Mouse (Mus musculus) subcutaneous adipose tissue, adult 2 months (tissue): ENCODE data around the gene Ppp3r1. TPM values are rescaled to one million over a fixed set of nuclear protein-coding genes. Genes with fewer than 3 reads are reported as not detected.

Experiments used
- polyA plus RNA-seq: library from polyadenylated mRNA; depleted of rRNA; stranded (reverse); fragments of >200 nt; gene quantifications from 2 replicates; pipeline ENCODE4 v1.2.3, GENCODE M21; 2012; ENCODE audit warnings: low replicate concordance; rRNA removed

The Ppp3r1 gene
- polyA plus RNA-seq, result 28.6 and 33.1 TPM in 2 replicates

DNA sequence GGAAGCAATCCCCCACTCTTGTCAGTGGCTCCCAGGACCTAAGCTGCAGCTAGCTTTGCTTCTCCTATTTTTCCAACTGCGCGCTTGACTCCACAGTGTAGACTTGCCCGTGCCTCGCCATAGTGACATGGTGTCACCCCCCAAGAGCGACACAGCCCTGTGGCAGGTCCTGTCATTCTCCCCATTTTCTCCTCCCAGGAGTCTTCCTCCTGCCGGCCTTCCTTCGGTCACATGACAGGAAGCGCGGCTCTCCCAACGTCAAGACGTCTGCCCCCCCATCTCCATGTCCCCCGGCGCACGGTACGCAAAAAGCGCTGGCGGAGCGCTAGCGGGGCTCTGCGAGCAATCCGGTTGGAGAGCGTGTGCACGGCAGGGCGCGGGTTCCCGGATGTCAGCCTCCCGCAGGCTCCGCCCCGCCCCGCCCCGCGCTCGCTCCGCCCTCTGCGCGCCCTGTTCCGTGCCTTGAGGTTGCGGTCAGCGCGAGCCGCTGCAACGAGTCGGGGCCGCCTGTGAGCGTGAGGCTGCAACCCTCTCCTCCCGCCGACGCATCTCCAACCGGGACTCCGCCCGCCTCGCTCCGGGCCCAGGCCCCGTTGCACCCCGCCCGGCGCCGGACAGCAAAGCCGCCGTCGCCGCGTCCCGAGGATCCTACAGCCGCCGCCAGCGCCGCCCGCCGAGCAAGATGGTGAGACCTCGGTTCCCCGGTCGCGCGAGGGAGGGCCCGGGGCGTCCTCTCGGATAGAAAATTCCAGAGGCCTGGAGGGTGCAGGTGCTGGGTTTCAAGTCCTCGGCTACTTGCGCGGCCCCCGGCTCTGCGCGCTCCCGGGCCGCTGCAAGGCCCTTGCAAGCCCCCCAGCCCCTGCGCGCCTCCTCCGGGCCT lies at the start of gene Ppp3r1:
Gene Ppp3r1, plus strand, starts transcription at position 406 of the 880 bp plus-strand sequence.

DNA sequence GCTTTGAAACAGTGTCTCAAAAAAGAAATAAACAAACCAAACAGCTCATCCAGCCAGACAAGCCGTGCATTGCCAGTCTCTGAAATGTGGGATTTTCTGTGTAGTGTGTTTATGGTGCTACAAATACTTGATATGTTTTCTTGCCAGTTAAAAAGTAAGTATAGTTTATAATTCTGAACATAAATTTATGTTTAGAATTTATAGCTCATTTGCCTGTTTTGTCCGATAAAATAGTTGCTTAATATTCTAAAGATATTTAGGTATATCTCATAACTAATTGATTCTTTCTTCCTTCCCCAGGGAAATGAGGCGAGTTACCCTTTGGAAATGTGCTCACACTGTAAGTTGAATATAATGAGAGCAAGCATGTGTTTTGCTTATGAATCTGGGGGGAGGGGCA lies 22.7 kb downstream of the Ppp3r1 start, which contains the start of gene Wdr92:
Gene Wdr92, plus strand, starts transcription at position 301 of the 400 bp plus-strand sequence.

DNA sequence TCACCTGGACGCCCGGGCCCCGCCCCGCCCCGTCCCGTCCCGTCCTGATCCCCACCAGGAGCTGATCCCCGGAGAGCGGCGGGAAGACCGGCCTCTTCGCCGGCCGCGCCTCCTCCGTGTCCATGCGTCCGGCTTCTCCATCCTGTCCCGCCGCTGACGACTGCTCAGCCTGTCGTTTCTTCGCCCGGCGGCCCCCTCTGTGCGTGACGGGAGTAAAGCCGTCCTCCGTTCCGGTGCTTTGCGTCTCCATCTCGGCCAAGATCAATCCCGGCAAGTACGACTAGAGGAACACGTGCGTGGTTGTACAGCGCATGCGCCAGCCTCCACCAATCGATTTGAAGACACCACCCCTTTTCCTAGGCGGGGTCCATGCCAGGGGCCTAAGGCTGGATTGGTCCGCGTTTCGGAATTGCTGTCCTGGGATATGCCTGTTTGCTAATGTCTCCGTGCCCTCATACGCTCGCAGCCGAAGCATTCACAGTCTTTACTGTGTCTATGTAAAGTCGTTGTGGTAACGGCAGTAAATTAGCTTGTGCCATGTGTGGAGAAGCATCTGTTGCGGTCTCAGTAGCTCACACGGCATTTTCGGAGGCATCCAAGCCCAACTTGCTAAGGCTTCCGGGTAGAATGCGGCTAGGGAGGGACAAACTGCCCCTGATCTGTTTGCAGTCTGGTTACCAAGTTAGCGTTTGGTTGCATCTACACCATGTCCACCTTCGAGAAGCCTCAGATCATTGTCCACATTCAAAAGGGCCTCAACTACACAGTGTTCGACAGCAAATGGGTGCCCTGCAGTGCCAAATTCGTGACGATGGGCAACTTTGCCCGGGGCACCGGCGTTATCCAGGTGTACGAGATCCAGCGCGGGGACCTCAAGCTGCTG lies 52.4 kb downstream of the Ppp3r1 start, which contains the start of gene Pno1:
Gene Pno1, minus strand, starts transcription at position 311 of the 883 bp plus-strand sequence.

Other genes with a start within 250 kb of the Ppp3r1 start
- gene Fbxo48, start 207.9 kb upstream of the Ppp3r1 start, polyA plus RNA-seq, result 0.27 and 0.64 TPM in 2 replicates
- 16.3 and 34.2 TPM in 2 replicates for gene Cnrip1, start 107.7 kb upstream of the Ppp3r1 start, polyA plus RNA-seq
- gene Plek, start 106.9 kb upstream of the Ppp3r1 start, polyA plus RNA-seq, result 1.9 and 3.5 TPM in 2 replicates
- gene Wdr92, start 22.8 kb downstream of the Ppp3r1 start, polyA plus RNA-seq, result 7.0 and 8.6 TPM in 2 replicates
- 6.3 and 7.8 TPM in 2 replicates for gene Pno1, start 52.3 kb downstream of the Ppp3r1 start, polyA plus RNA-seq
- 14.6 and 14.7 TPM in 2 replicates for gene C1d, start 98.3 kb downstream of the Ppp3r1 start, polyA plus RNA-seq